Mouse (Mus musculus): ENCODE data around the gene Usp26.

Usp26 gene

GRCm38 (mm10) chrX:51801133-51801532, at the start of gene Usp26:
Gene Usp26 (minus strand): TSS chrX:51801233.
- DNase-seq (ENCODE audit: low read depth, low spot score): no peak

- no peak for DNase-seq (ENCODE audit: low read depth, low spot score)
Observed at GRCm38 (mm10) chrX:51814466-51815247, 13.6 kb upstream of the Usp26 start.

GRCm38 (mm10) chrX:51767457-51767856, 33.6 kb downstream of the Usp26 start:
- DNase-seq (ENCODE audit: low read depth, low spot score): no peak

GRCm38 (mm10) chrX:51736450-51736849, 64.6 kb downstream of the Usp26 start:
- DNase-seq (ENCODE audit: low read depth, low spot score): no peak

GRCm38 (mm10) chrX:51714086-51714745, 86.8 kb downstream of the Usp26 start:
- no peak for DNase-seq (ENCODE audit: low read depth, low spot score)

GRCm38 (mm10) chrX:51712996-51713395, 88.0 kb downstream of the Usp26 start:
- no peak for DNase-seq (ENCODE audit: low read depth, low spot score)

All from CD4-positive helper T cell, adult 2 months (primary cell).